Mouse (Mus musculus): Measurements from ENCODE around the gene Serpine1.

Gene Serpine1

GRCm38 (mm10) chr5:137061809-137062481 lies 10.1 kb downstream of the Serpine1 start:
- DNase-seq (ENCODE audit: low spot score in 2 of 2) = peak; percentile 44 to 57

GRCm38 (mm10) chr5:137054873-137055272 lies 17.2 kb downstream of the Serpine1 start:
- DNase-seq (ENCODE audit: low spot score in 2 of 2) = no peak

GRCm38 (mm10) chr5:137054299-137054698 lies 17.8 kb downstream of the Serpine1 start:
- no peak for DNase-seq (ENCODE audit: low spot score in 2 of 2)

- DNase-seq (ENCODE audit: low spot score in 2 of 2) = no peak
These were observed 20.1 kb downstream of the Serpine1 start for GRCm38 (mm10) chr5:137051914-137052505.

- no peak for DNase-seq (ENCODE audit: low spot score in 2 of 2)
These were observed 20.9 kb downstream of the Serpine1 start for GRCm38 (mm10) chr5:137051125-137051524.

- no peak for DNase-seq (ENCODE audit: low spot score in 2 of 2)
These were observed 25.1 kb downstream of the Serpine1 start for GRCm38 (mm10) chr5:137046991-137047390.

- no peak for DNase-seq (ENCODE audit: low spot score in 2 of 2)
These were observed 25.7 kb downstream of the Serpine1 start for GRCm38 (mm10) chr5:137046324-137046718.

- peak; percentile 95 to 96 for DNase-seq (ENCODE audit: low spot score in 2 of 2)
These were observed 26.4 kb downstream of the Serpine1 start, which contains the start of gene Ap1s1 for GRCm38 (mm10) chr5:137045402-137046323. Gene Ap1s1 (minus strand): TSS chr5:137046135.

GRCm38 (mm10) chr5:137043997-137044396 lies 28.1 kb downstream of the Serpine1 start:
- no peak for DNase-seq (ENCODE audit: low spot score in 2 of 2)

GRCm38 (mm10) chr5:137041442-137041841 lies 30.6 kb downstream of the Serpine1 start:
- no peak for DNase-seq (ENCODE audit: low spot score in 2 of 2)

GRCm38 (mm10) chr5:137039453-137039852 lies 32.6 kb downstream of the Serpine1 start:
- DNase-seq (ENCODE audit: low spot score in 2 of 2) = no peak

GRCm38 (mm10) chr5:137036211-137036610 lies 35.9 kb downstream of the Serpine1 start:
- no peak for DNase-seq (ENCODE audit: low spot score in 2 of 2)

GRCm38 (mm10) chr5:137032641-137033074 lies 39.4 kb downstream of the Serpine1 start:
- peak; percentile 78 to 80 for DNase-seq (ENCODE audit: low spot score in 2 of 2)

GRCm38 (mm10) chr5:137032033-137032421 lies 40.0 kb downstream of the Serpine1 start:
- no peak for DNase-seq (ENCODE audit: low spot score in 2 of 2)

- DNase-seq (ENCODE audit: low spot score in 2 of 2) = no peak
These were observed 40.7 kb downstream of the Serpine1 start for GRCm38 (mm10) chr5:137031076-137032032.

GRCm38 (mm10) chr5:137030416-137030810 lies 41.7 kb downstream of the Serpine1 start:
- no peak for DNase-seq (ENCODE audit: low spot score in 2 of 2)

GRCm38 (mm10) chr5:137029643-137030415 lies 42.2 kb downstream of the Serpine1 start:
- DNase-seq (ENCODE audit: low spot score in 2 of 2) = peak; percentile 84 to 90

GRCm38 (mm10) chr5:137029273-137029585 lies 42.8 kb downstream of the Serpine1 start:
- DNase-seq (ENCODE audit: low spot score in 2 of 2) = no peak

GRCm38 (mm10) chr5:137028561-137029272 lies 43.4 kb downstream of the Serpine1 start:
- DNase-seq (ENCODE audit: low spot score in 2 of 2) = no peak

- no peak for DNase-seq (ENCODE audit: low spot score in 2 of 2)
These were observed 46.0 kb downstream of the Serpine1 start, which contains the start of gene Vgf for GRCm38 (mm10) chr5:137026092-137026491. Gene Vgf (plus strand): TSS chr5:137026392.

All from heart, adult 9 months (tissue).